Mouse (Mus musculus) hindbrain, embryonic 12.5 days (tissue): ENCODE results near the gene Lrrc8d. TPM values are rescaled to one million over a fixed set of nuclear protein-coding genes. Genes with fewer than 3 reads are reported as not detected.

Source experiments
- ATAC-seq: fragments of 200-750 bp; cut with Nextera tagmentation; 2 replicates; pipeline ENCODE4 v1.8.0; 2017; ENCODE audit warnings: moderate TSS enrichment; ENCODE audit not compliant: low FRiP score
- H3K27ac ChIP-seq: fragments of 300-500 bp; sonication (generic); 2 replicates; pipeline ENCODE4 v1.5.1; 2016; ENCODE audit warnings: mild to moderate bottlenecking
- H3K27me3 ChIP-seq: fragments of 300-500 bp; sonication (generic); 2 replicates; pipeline ENCODE4 v1.6.1; 2016; ENCODE audit warnings: mild to moderate bottlenecking
- H3K36me3 ChIP-seq: fragments of 300-500 bp; sonication (generic); 2 replicates; pipeline ENCODE4 v1.6.1; 2016; ENCODE audit warnings: mild to moderate bottlenecking
- H3K4me1 ChIP-seq: fragments of 300-500 bp; sonication (generic); 2 replicates; pipeline ENCODE4 v1.6.1; 2016
- H3K4me2 ChIP-seq: fragments of 300-500 bp; sonication (generic); replicated peaks from 2 replicates; pipeline ENCODE4 v1.6.1; 2016; ENCODE audit warnings: mild to moderate bottlenecking
- H3K4me3 ChIP-seq: fragments of 300-500 bp; sonication (generic); 2 replicates; pipeline ENCODE4 v1.5.1; 2016; ENCODE audit warnings: mild to moderate bottlenecking
- H3K9ac ChIP-seq: fragments of 300-500 bp; sonication (generic); 2 replicates; pipeline ENCODE4 v1.6.1; 2016; ENCODE audit warnings: mild to moderate bottlenecking, moderate library complexity
- H3K9me3 ChIP-seq: fragments of 300-500 bp; sonication (generic); replicated peaks from 2 replicates; pipeline ENCODE4 v1.6.1; 2016; ENCODE audit warnings: mild to moderate bottlenecking
- WGBS: fragments of 180-500 bp; shearing (Covaris S2); methylation state at CpG from one replicate; pipeline ENCODE4 v1.1.7; 2016; 5-methylcytosine and 5-hydroxymethylcytosine counted together
- polyA plus RNA-seq: library from polyadenylated mRNA; unstranded; fragments of >200 nt; fragmentation: Nextera tagmentation; extraction: Ambion mirVana; gene quantifications from 2 replicates; pipeline ENCODE4 v1.2.1, GENCODE M21; 2016

Lrrc8d gene
- polyA plus RNA-seq, 1 experiment from 2014 or later: 35.0 TPM

DNA sequence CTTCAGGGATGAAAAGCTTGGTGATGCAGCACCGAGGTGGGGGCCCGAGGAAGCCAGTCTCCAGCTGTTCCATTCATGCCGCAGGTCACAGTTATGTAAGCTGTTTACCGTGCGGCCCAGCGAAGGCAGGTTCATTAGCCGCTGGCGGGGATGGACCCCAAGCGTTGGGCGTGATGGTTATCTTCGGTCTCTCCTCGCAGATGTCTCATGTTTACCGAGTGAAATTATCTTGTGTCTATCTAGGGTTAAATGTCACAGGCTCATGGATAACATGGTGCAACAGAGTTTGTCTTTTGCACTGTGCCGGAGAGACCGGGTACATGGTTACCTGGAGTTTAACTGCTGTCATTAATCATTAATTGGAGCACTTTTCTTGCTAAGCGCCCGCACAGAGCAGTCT is 58.2 kb downstream of the Lrrc8d start:
- H3K27ac ChIP-seq: no peak overlapping the region
- H3K4me3 ChIP-seq: no peak overlapping the region
- H3K36me3 ChIP-seq: no peaks in the 10 kb centered on the region
- ATAC-seq: no peak
- no peaks in the 10 kb centered on the region for H3K27me3 ChIP-seq
- H3K4me1 ChIP-seq: peaks cover 36% of the 10 kb centered on the region
- H3K9ac ChIP-seq: no peak overlapping the region
- no peaks in the 10 kb centered on the region for H3K9me3 ChIP-seq
- 84% methylated on average over 17 of the region's 17 CpGs for WGBS
- no peak overlapping the region for H3K4me2 ChIP-seq

DNA sequence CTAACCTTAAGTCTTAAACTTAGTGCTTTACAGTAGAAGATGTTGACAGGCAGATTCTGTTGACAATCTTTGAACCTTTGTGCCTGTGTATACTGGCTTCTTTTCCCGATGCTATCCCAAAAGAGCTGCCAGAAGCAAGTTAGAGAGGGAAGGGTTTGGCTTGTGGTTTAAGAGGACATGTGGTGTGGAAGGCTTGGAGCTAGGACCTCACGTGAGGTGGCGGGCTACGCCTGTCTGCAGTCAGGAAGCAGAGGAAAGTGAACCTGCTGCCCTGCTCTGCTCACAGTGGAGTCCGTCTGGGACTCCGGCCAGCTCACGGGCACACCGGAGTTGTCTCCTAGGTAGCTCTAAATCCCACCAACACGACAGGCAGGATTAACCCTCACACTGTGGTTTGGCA is 59.1 kb downstream of the Lrrc8d start:
- Histone ChIP-seq H3K27ac (no peak overlapping the region), H3K9ac (no peak overlapping the region), H3K4me2 (no peak overlapping the region), H3K4me1 (peaks cover 34% of the 10 kb centered on the region), H3K27me3 (no peaks in the 10 kb centered on the region), H3K9me3 (no peaks in the 10 kb centered on the region), H3K4me3 (no peak overlapping the region), H3K36me3 (no peaks in the 10 kb centered on the region)
- 92% methylated on average over 9 of the region's 9 CpGs for WGBS
- ATAC-seq: no peak

DNA sequence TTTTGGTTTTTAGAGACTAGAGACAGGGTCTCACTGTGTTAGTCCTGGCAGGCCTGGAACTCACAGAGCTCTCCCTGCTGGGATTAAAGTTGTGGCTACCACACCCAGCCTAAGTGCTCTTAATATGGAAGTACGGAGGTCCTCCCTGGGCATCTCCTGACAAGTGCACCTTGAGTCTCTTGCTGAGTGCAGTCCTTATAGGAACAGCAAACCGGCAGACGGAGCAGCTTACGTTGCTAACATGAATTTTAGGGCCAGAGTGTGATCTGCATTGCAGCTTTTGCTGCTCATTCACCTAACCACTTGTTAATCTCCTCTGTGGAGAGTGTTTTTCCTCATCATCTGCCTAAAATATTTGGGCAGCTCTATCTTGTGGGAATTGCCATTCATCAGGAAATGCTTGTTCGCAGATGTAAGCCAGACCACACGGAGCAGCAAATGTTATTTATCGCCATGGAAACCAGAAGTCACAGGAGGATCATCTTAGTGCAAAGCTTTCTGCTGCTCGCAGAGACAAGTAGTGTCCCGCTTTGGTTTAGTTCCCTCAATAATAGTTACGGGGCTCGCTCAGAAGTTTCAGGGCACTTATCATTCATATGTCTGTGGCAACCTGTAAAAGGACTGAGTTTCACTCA is 62.2 kb downstream of the Lrrc8d start:
- Histone ChIP-seq H3K9ac (no peak overlapping the region), H3K36me3 (no peaks in the 10 kb centered on the region), H3K4me1 (peaks cover 28% of the 10 kb centered on the region), H3K4me2 (no peak overlapping the region), H3K9me3 (no peaks in the 10 kb centered on the region), H3K4me3 (no peak overlapping the region), H3K27ac (no peak overlapping the region), H3K27me3 (no peaks in the 10 kb centered on the region)
- WGBS: 39% methylated on average over 11 of the region's 11 CpGs
- peak; percentile 52; the same call in 1 of the 2 replicates for ATAC-seq

DNA sequence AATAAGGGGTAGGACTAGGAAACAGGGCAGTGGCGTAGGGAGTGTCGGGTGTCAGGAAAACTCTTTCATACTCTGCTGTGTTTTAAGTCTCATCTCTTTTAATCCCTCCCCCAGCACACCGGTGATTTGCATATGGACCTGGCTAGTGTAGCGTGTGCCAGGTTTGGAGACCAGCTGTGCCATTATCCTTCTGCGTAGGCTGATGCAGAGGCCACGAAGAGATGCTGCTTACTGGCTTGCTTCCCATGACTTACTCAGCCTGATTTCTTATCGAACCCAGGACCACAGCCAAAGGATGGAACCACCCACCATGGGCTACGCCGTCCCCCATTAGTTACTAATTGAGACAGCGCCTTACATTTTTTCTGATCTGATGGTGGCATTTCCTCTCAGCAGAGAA is 64.6 kb downstream of the Lrrc8d start:
- Histone ChIP-seq H3K4me3 (no peak overlapping the region), H3K27me3 (no peaks in the 10 kb centered on the region), H3K27ac (no peak overlapping the region), H3K36me3 (no peaks in the 10 kb centered on the region), H3K9ac (no peak overlapping the region), H3K4me2 (no peak overlapping the region), H3K9me3 (no peaks in the 10 kb centered on the region), H3K4me1 (peaks cover 38% of the 10 kb centered on the region)
- WGBS: 87% methylated on average over 10 of the region's 10 CpGs
- no peak for ATAC-seq

DNA sequence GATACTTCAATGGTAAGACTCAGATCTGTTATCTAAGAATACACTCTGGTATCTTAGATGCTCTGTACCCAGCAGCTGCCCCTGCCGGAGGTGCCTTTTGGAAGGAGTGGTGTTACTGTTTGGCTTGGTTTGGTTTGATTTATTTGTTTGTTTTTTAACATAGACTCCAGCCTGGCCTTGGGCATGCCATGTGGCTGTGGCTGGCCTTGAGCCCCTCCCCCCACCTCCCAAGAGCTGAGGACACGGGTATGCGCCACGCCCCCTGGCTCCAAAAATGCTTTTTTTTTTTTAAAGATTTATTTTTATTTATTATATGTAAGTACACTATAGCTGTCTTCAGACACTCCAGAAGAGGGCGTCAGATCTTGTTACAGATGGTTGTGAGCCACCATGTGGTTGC is 65.6 kb downstream of the Lrrc8d start:
- Histone ChIP-seq H3K4me2 (no peak overlapping the region), H3K9ac (no peak overlapping the region), H3K27me3 (no peaks in the 10 kb centered on the region), H3K4me1 (peaks cover 38% of the 10 kb centered on the region), H3K9me3 (no peaks in the 10 kb centered on the region), H3K36me3 (no peaks in the 10 kb centered on the region), H3K27ac (no peak overlapping the region), H3K4me3 (no peak overlapping the region)
- no peak for ATAC-seq
- 89% methylated on average over 4 of the region's 5 CpGs for WGBS

DNA sequence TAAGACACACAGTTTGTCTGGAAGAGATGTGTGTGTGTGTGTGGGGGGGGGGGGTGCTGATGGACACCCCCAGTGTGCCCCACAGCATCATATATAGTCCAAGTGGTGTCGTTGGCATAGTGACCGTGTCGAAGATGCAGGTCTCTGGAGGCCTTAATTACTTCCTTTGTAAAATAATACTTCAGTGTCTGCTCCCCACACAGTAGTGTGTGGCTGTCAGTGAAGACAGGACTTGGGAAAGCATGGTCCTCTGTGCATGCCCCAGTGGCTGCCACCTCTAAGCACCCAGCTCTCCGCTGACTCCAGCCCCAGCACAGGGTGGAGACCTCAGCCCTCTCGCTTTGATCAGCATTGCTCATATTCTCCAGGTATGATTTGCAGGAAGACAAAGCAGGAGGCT is 76.6 kb downstream of the Lrrc8d start:
- Histone ChIP-seq H3K4me1 (peaks cover 16% of the 10 kb centered on the region), H3K9ac (no peak overlapping the region), H3K27ac (no peak overlapping the region), H3K36me3 (no peaks in the 10 kb centered on the region), H3K27me3 (no peaks in the 10 kb centered on the region), H3K4me3 (no peak overlapping the region), H3K9me3 (no peaks in the 10 kb centered on the region), H3K4me2 (no peak overlapping the region)
- 65% methylated on average over 5 of the region's 5 CpGs for WGBS
- no peak for ATAC-seq

DNA sequence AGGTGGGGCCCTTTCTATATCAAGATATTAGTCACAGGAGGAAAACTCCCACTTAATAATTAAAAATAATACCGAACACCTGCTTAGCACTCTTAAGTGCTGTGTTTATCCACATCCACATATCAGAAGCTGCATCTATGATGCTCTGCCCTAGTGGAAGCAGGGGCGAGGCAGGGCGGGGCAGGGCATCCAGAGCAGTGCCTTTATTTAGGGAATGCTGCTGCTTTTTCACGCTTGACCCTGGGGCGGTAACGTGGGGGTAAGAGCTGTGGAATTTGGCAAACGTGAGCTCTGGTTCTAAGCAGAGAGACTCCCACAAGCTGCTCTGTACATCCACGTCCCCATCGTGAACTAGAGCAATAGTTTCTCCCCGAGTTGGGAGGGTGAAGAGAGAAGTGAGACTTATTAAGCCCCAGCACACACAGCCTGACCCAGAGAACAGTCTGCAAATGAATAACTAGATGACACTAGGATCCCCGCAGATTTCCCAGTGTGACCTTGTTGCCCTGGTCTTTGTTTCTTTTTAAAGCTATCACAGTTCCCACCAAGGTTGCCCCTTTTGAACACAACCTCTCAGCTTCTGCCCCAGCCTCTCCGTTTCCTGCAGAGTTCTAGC is 77.3 kb downstream of the Lrrc8d start:
- Histone ChIP-seq H3K4me3 (no peak overlapping the region), H3K9me3 (no peaks in the 10 kb centered on the region), H3K27ac (no peak overlapping the region), H3K36me3 (no peaks in the 10 kb centered on the region), H3K9ac (no peak overlapping the region), H3K4me1 (peaks cover 16% of the 10 kb centered on the region), H3K4me2 (no peak overlapping the region), H3K27me3 (no peaks in the 10 kb centered on the region)
- WGBS: 31% methylated on average over 12 of the region's 12 CpGs
- ATAC-seq: no peak

DNA sequence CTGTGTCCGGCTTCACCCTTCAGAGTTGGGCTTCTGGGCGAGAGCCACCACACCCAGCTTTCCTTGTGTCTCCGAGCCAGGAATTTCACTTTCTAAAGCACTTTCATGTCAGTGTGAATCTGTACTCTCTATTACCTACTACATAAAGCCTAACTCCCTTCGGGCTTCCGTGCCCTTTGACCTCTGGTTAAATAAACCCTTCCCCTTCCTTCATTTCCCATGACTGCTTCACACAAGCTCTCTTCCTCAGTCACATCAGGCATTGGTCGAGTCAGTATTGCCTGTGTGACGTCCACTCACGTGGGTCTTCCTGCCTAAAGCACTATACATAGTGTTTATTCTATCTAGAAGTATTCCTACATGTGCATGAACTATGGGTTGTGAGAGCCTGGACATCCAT is 77.9 kb downstream of the Lrrc8d start:
- Histone ChIP-seq H3K4me1 (peaks cover 16% of the 10 kb centered on the region), H3K27me3 (no peaks in the 10 kb centered on the region), H3K9me3 (no peaks in the 10 kb centered on the region), H3K36me3 (no peaks in the 10 kb centered on the region), H3K27ac (no peak overlapping the region), H3K9ac (no peak overlapping the region), H3K4me2 (no peak overlapping the region), H3K4me3 (no peak overlapping the region)
- 29% methylated on average over 8 of the region's 8 CpGs for WGBS
- no peak for ATAC-seq

DNA sequence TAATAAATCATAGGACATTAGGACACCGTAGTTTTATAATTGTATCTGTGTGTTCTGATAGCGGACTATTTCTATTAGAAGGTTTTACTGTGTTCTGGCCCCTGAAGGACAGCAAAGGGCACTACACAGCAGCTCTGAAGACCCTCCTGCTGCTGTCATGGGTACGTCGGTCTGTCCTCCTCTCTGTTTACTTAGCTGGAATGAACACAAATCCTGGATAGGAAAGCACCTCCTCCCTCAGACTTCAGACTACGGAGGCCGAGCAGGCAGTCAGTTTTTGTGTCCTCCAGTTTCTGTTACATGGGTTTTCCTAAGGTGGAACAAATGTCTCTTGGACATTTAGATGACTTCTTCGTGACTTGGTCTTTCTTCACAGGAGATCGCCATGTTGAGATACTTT is 78.4 kb downstream of the Lrrc8d start:
- H3K36me3 ChIP-seq: no peaks in the 10 kb centered on the region
- no peak overlapping the region for H3K9ac ChIP-seq
- 74% methylated on average over 8 of the region's 8 CpGs for WGBS
- H3K27ac ChIP-seq: no peak overlapping the region
- ATAC-seq: no peak
- H3K27me3 ChIP-seq: no peaks in the 10 kb centered on the region
- no peaks in the 10 kb centered on the region for H3K9me3 ChIP-seq
- peaks cover 16% of the 10 kb centered on the region for H3K4me1 ChIP-seq
- H3K4me2 ChIP-seq: no peak overlapping the region
- H3K4me3 ChIP-seq: no peak overlapping the region

DNA sequence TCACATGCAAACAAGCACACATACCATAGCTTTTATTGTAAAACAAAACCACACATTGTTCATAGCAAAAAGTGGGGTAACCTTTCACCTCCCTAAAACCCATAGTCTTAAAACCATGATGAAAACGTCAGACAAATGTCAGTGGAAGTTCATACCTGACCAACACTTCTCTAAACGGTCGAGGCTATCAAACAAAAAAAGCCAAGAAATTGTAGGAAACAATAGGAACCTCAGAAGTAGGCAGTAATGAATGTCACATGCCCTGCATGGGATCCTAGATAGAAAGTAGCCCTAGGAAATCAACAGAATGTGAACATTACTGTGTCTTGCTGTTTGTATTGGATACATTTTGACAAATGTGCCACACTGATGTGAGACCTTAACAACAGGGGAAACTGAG is 79.0 kb downstream of the Lrrc8d start:
- Histone ChIP-seq H3K4me1 (peaks cover 16% of the 10 kb centered on the region), H3K4me2 (no peak overlapping the region), H3K4me3 (no peak overlapping the region), H3K36me3 (no peaks in the 10 kb centered on the region), H3K9ac (no peak overlapping the region), H3K27me3 (no peaks in the 10 kb centered on the region), H3K27ac (no peak overlapping the region), H3K9me3 (no peaks in the 10 kb centered on the region)
- no peak for ATAC-seq
- 49% methylated on average over 3 of the region's 3 CpGs for WGBS

DNA sequence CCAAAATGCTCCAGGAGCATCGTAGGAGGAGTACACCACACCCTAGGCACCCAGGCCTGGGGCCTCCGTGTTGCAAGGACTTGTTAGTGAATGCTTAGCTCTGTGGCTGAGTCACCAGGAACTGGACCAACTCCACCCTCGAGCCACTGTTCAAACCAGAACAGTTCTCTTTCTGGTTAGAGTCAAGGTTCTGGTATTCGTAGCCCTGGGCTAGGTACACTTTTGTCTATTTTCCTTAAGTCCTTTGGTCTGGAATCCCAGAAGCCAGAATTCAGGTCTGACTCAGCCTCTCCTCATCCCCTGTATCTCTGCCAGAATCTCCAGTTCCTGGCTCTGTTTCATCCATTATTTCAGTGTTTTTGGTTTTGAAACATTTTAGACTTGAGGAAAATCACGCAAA is 79.6 kb downstream of the Lrrc8d start:
- H3K4me2 ChIP-seq: no peak overlapping the region
- no peaks in the 10 kb centered on the region for H3K27me3 ChIP-seq
- no peak overlapping the region for H3K27ac ChIP-seq
- no peaks in the 10 kb centered on the region for H3K36me3 ChIP-seq
- 87% methylated on average over 5 of the region's 5 CpGs for WGBS
- no peak overlapping the region for H3K9ac ChIP-seq
- no peaks in the 10 kb centered on the region for H3K9me3 ChIP-seq
- peaks cover 18% of the 10 kb centered on the region for H3K4me1 ChIP-seq
- H3K4me3 ChIP-seq: no peak overlapping the region
- no peak for ATAC-seq

DNA sequence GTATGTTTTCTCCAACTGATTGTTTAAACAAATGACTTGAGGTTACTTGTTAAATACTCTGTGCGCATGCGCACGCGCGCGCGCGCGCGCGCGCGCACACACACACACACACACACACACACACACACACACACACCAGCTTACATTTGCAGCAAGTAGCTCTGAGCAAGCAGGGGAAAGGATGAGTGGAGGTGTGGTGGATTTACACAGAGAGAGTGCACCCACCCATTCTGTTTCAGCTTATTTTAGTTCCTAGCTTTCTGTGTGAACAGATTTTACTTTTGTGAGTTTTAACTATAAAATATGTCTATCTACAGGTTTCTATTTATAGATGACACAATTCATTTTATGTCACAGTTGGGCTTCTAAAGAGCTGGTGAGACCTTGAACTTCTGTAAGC is 84.1 kb downstream of the Lrrc8d start:
- Histone ChIP-seq H3K27ac (no peak overlapping the region), H3K9me3 (no peaks in the 10 kb centered on the region), H3K4me1 (peaks cover 28% of the 10 kb centered on the region), H3K9ac (no peak overlapping the region), H3K36me3 (no peaks in the 10 kb centered on the region), H3K4me3 (no peak overlapping the region), H3K4me2 (no peak overlapping the region), H3K27me3 (no peaks in the 10 kb centered on the region)
- ATAC-seq: no peak
- 99% methylated on average over 13 of the region's 13 CpGs for WGBS

DNA sequence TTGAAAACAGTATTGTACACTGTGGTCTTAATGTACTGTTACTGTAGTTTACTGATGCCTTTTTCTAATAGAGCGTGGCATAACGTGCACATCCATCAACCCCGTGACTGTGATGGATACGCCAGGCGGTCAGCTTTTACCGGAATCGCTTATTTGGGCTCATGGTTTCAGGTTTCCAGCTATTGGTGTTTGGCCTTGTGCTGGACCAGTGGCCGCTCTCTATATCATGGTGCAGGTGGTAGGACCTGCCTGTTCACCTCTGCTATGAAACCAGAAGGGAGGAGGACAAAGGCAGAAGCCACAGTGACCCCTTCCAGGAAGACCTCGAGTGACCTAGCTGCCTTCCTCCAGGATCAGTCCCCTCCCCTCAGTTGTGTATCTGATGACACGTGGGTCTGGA is 85.0 kb downstream of the Lrrc8d start:
- Histone ChIP-seq H3K4me1 (peaks cover 28% of the 10 kb centered on the region), H3K27me3 (no peaks in the 10 kb centered on the region), H3K4me3 (no peak overlapping the region), H3K4me2 (no peak overlapping the region), H3K36me3 (no peaks in the 10 kb centered on the region), H3K9me3 (no peaks in the 10 kb centered on the region), H3K9ac (no peak overlapping the region), H3K27ac (no peak overlapping the region)
- WGBS: 70% methylated on average over 10 of the region's 10 CpGs
- no peak for ATAC-seq
